Mouse (Mus musculus) intestine, embryonic 15.5 days (tissue): ENCODE results near the gene Lef1. TPM values are rescaled to one million over a fixed set of nuclear protein-coding genes. Genes with fewer than 3 reads are reported as not detected.

Experiments used
- ATAC-seq: fragments of 200-750 bp; cut with Nextera tagmentation; 2 replicates; pipeline ENCODE4 v1.8.0; 2017; ENCODE audit warnings: moderate TSS enrichment, moderate library complexity
- H3K27ac ChIP-seq: fragments of 300-500 bp; sonication (generic); 2 replicates; pipeline ENCODE4 v1.5.1; 2015; ENCODE audit warnings: mild to moderate bottlenecking, inconsistent platforms
- H3K27me3 ChIP-seq: fragments of 300-500 bp; sonication (generic); replicated peaks from 2 replicates; pipeline ENCODE4 v1.6.1; 2015; ENCODE audit warnings: inconsistent platforms
- H3K36me3 ChIP-seq: fragments of 300-500 bp; sonication (generic); 2 replicates; pipeline ENCODE4 v1.6.1; 2015; ENCODE audit warnings: inconsistent platforms
- H3K4me1 ChIP-seq: fragments of 300-500 bp; sonication (generic); replicated peaks from 2 replicates; pipeline ENCODE4 v1.6.1; 2015; ENCODE audit warnings: inconsistent platforms
- H3K4me2 ChIP-seq: fragments of 300-500 bp; sonication (generic); replicated peaks from 2 replicates; pipeline ENCODE4 v1.6.1; 2015; ENCODE audit warnings: mild to moderate bottlenecking, inconsistent platforms
- H3K4me3 ChIP-seq: fragments of 300-500 bp; sonication (generic); replicated peaks from 2 replicates; pipeline ENCODE4 v1.5.1; 2015; ENCODE audit warnings: inconsistent platforms
- H3K9ac ChIP-seq: fragments of 300-500 bp; sonication (generic); 2 replicates; pipeline ENCODE4 v1.6.1; 2015; ENCODE audit warnings: inconsistent platforms
- H3K9me3 ChIP-seq: fragments of 300-500 bp; sonication (generic); 2 replicates; pipeline ENCODE4 v1.6.1; 2016; ENCODE audit warnings: inconsistent platforms
- WGBS: fragments of 180-500 bp; shearing (Covaris S2); methylation state at CpG from one replicate; pipeline ENCODE4 v1.1.7; 2015; 5-methylcytosine and 5-hydroxymethylcytosine counted together
- polyA plus RNA-seq: library from polyadenylated mRNA; unstranded; fragments of >200 nt; fragmentation: Nextera tagmentation; extraction: Ambion mirVana; gene quantifications from 2 replicates; pipeline ENCODE4 v1.2.1, GENCODE M21; 2015

Gene Lef1
- polyA plus RNA-seq, 1 experiment from 2014 or later, result 1.4 TPM

- Histone ChIP-seq H3K4me3 (no peak overlapping the region), H3K36me3 (no peaks in the 10 kb centered on the region), H3K9ac (no peak overlapping the region), H3K27me3 (peaks cover 10% of the 10 kb centered on the region), H3K4me1 (no peaks in the 10 kb centered on the region), H3K4me2 (no peak overlapping the region), H3K9me3 (no peaks in the 10 kb centered on the region), H3K27ac (no peak overlapping the region)
- ATAC-seq, result no peak
- WGBS, result 47% methylated on average over 3 of the region's 3 CpGs
Measured at GRCm38 (mm10) chr3:131089721-131090120, 20.6 kb upstream of the Lef1 start.

GRCm38 (mm10) chr3:131092113-131092512, 18.2 kb upstream of the Lef1 start:
- Histone ChIP-seq H3K9ac (no peak overlapping the region), H3K4me3 (no peak overlapping the region), H3K9me3 (no peaks in the 10 kb centered on the region), H3K4me1 (no peaks in the 10 kb centered on the region), H3K36me3 (no peaks in the 10 kb centered on the region), H3K27ac (no peak overlapping the region), H3K4me2 (no peak overlapping the region), H3K27me3 (no peaks in the 10 kb centered on the region)
- ATAC-seq, result no peak
- 20% methylated on average over 6 of the region's 6 CpGs for WGBS

- H3K4me1 ChIP-seq, result no peaks in the 10 kb centered on the region
- no peak overlapping the region for H3K4me3 ChIP-seq
- no peak for ATAC-seq
- no peak overlapping the region for H3K9ac ChIP-seq
- no peaks in the 10 kb centered on the region for H3K9me3 ChIP-seq
- H3K27ac ChIP-seq, result no peak overlapping the region
- WGBS, result 56% methylated on average over 12 of the region's 12 CpGs
- H3K4me2 ChIP-seq, result no peak overlapping the region
- no peaks in the 10 kb centered on the region for H3K36me3 ChIP-seq
- H3K27me3 ChIP-seq, result no peaks in the 10 kb centered on the region
Measured at GRCm38 (mm10) chr3:131093736-131094135, 16.5 kb upstream of the Lef1 start.

- ATAC-seq, result no peak
- H3K27me3 ChIP-seq, result 0 out of 2 replicates have a peak, but pooled peaks cover 2% of the 10 kb centered on the region
Measured at GRCm38 (mm10) chr3:131096105-131096504, 14.2 kb upstream of the Lef1 start.

GRCm38 (mm10) chr3:131102191-131102774, 8.0 kb upstream of the Lef1 start:
- H3K4me2 ChIP-seq, result no peak overlapping the region
- no peak overlapping the region for H3K4me3 ChIP-seq
- 46% methylated on average over 13 of the region's 13 CpGs for WGBS
- H3K4me1 ChIP-seq, result peaks cover 16% of the 10 kb centered on the region
- H3K27ac ChIP-seq, result no peak overlapping the region
- H3K9ac ChIP-seq, result no peak overlapping the region
- H3K36me3 ChIP-seq, result no peaks in the 10 kb centered on the region
- no peaks in the 10 kb centered on the region for H3K9me3 ChIP-seq
- ATAC-seq, result no peak
- H3K27me3 ChIP-seq, result peaks cover 45% of the 10 kb centered on the region

More at GRCm38 (mm10) chr3:131096105-131096504, 14.2 kb upstream of the Lef1 start:
- Histone ChIP-seq H3K9me3 (no peaks in the 10 kb centered on the region), H3K36me3 (no peaks in the 10 kb centered on the region), H3K4me3 (no peak overlapping the region), H3K9ac (no peak overlapping the region), H3K27ac (no peak overlapping the region), H3K4me1 (no peaks in the 10 kb centered on the region), H3K4me2 (no peak overlapping the region)
- 72% methylated on average over 4 of the region's 4 CpGs for WGBS

GRCm38 (mm10) chr3:131105362-131105761, 4.9 kb upstream of the Lef1 start:
- H3K27me3 ChIP-seq, result peaks cover 70% of the 10 kb centered on the region
- H3K9ac ChIP-seq, result no peak overlapping the region
- peak overlapping the region; percentile 74 for H3K4me2 ChIP-seq
- no peak overlapping the region for H3K27ac ChIP-seq
- no peak overlapping the region for H3K4me3 ChIP-seq
- ATAC-seq, result no peak
- WGBS, result 63% methylated on average over 8 of the region's 8 CpGs
- peaks cover 21% of the 10 kb centered on the region for H3K4me1 ChIP-seq
- H3K9me3 ChIP-seq, result no peaks in the 10 kb centered on the region
- H3K36me3 ChIP-seq, result no peaks in the 10 kb centered on the region

- no peaks in the 10 kb centered on the region for H3K36me3 ChIP-seq
- WGBS, result under 1% methylated on average over 36 of the region's 36 CpGs
- peak; percentile 66 for ATAC-seq
- H3K27ac ChIP-seq, result no peak overlapping the region
- no peaks in the 10 kb centered on the region for H3K9me3 ChIP-seq
- peaks cover 74% of the 10 kb centered on the region for H3K27me3 ChIP-seq
- peaks cover 27% of the 10 kb centered on the region for H3K4me1 ChIP-seq
- H3K4me3 ChIP-seq, result peak overlapping the region; percentile 41
- no peak overlapping the region for H3K9ac ChIP-seq
- H3K4me2 ChIP-seq, result peak overlapping the region; percentile 74
Measured at GRCm38 (mm10) chr3:131105940-131106401, 4.3 kb upstream of the Lef1 start.

GRCm38 (mm10) chr3:131106451-131107291, 3.6 kb upstream of the Lef1 start:
- Histone ChIP-seq H3K9me3 (no peaks in the 10 kb centered on the region), H3K36me3 (no peaks in the 10 kb centered on the region), H3K27me3 (peaks cover 80% of the 10 kb centered on the region), H3K27ac (no peak overlapping the region), H3K4me2 (peak overlapping the region; percentile 74), H3K4me1 (peaks cover 34% of the 10 kb centered on the region), H3K9ac (no peak overlapping the region), H3K4me3 (peak overlapping the region; percentile 41)
- under 1% methylated on average over 45 of the region's 45 CpGs for WGBS
- ATAC-seq, result peak; percentile 11; the same call in 1 of the 2 replicates

- ATAC-seq, result no peak
- Histone ChIP-seq H3K4me2 (no peak overlapping the region), H3K9me3 (no peaks in the 10 kb centered on the region), H3K27ac (no peak overlapping the region), H3K9ac (no peak overlapping the region), H3K27me3 (peaks cover 86% of the 10 kb centered on the region), H3K4me1 (peaks cover 42% of the 10 kb centered on the region), H3K36me3 (no peaks in the 10 kb centered on the region), H3K4me3 (peak overlapping the region; percentile 41; the same call in 1 of the 2 replicates)
- WGBS, result 1% methylated on average over 34 of the region's 34 CpGs
Measured at GRCm38 (mm10) chr3:131107301-131108093, 2.8 kb upstream of the Lef1 start.

- Histone ChIP-seq H3K9ac (no peak overlapping the region), H3K4me2 (no peak overlapping the region), H3K27me3 (peaks cover 90% of the 10 kb centered on the region), H3K4me3 (no peak overlapping the region), H3K36me3 (no peaks in the 10 kb centered on the region), H3K27ac (no peak overlapping the region), H3K9me3 (no peaks in the 10 kb centered on the region), H3K4me1 (peaks cover 44% of the 10 kb centered on the region)
- 3% methylated on average over 9 of the region's 9 CpGs for WGBS
- ATAC-seq, result no peak
Measured at GRCm38 (mm10) chr3:131108094-131108653, 2.1 kb upstream of the Lef1 start.

GRCm38 (mm10) chr3:131109066-131109685, 1.1 kb upstream of the Lef1 start:
- H3K27ac ChIP-seq, result no peak overlapping the region
- peaks cover 88% of the 10 kb centered on the region for H3K27me3 ChIP-seq
- H3K4me1 ChIP-seq, result peaks cover 44% of the 10 kb centered on the region
- H3K9me3 ChIP-seq, result no peaks in the 10 kb centered on the region
- no peak overlapping the region for H3K4me3 ChIP-seq
- ATAC-seq, result no peak
- H3K9ac ChIP-seq, result no peak overlapping the region
- H3K4me2 ChIP-seq, result peak overlapping the region; percentile 95; the same call in 1 of the 2 replicates
- 3% methylated on average over 15 of the region's 15 CpGs for WGBS
- no peaks in the 10 kb centered on the region for H3K36me3 ChIP-seq
